Mouse (Mus musculus): ENCODE measurements at regions not wholly inside any gene's neighbourhood (a gene's known extent, or its start where the extent isn't known, plus 50 kb on each side); places are given as distances from the start of the nearest gene placed in this dataset.
A peak's percentile ranks its signal among the peaks of the same experiment; 100 is the strongest.

DNA sequence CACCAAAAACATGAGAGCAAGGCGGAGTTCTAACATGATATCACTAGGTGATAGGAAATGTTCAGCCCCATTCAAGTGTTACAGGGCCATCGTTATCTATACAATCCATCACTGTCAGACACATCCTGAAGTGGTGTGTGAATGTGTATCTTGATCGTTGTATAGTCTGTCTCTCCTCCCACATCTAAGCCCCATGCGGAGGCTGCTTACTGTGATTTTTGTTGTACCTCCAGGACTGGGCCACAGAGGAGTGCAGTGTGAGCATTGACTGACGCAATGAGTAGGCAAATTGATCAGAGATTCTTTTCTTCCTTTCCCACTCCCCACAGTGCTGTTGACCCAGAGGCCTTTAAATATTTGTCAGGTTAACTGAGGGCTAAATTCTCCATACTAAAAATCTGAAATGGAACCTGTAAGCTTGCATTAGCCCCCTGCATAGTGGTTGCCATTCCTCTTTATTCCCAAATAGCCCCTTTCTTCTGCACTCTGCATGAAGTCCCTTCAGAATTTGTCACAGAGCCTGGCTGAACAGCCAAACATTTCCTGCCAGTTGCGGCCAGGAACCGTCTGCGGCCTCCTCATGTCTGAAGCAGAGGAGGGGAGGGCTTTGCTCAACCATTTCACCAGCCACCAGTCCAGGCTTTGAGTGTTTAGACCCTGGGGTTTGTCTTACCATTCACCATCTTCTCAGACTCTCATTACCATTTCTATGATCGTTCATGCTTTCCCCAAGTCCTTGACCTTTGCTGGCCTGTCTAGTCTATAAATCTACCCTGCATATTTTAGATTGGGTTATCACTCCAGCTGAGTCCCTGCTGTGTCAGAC lies 119.3 kb downstream of the Ttc8 start:
- DNase-seq (ENCODE audit: low spot score in 2 of 2): no peak

GRCm38 (mm10) chr12:99041606-99042005 lies 121.2 kb downstream of the Ttc8 start:
- no peak for DNase-seq (ENCODE audit: low spot score in 2 of 2)

DNA sequence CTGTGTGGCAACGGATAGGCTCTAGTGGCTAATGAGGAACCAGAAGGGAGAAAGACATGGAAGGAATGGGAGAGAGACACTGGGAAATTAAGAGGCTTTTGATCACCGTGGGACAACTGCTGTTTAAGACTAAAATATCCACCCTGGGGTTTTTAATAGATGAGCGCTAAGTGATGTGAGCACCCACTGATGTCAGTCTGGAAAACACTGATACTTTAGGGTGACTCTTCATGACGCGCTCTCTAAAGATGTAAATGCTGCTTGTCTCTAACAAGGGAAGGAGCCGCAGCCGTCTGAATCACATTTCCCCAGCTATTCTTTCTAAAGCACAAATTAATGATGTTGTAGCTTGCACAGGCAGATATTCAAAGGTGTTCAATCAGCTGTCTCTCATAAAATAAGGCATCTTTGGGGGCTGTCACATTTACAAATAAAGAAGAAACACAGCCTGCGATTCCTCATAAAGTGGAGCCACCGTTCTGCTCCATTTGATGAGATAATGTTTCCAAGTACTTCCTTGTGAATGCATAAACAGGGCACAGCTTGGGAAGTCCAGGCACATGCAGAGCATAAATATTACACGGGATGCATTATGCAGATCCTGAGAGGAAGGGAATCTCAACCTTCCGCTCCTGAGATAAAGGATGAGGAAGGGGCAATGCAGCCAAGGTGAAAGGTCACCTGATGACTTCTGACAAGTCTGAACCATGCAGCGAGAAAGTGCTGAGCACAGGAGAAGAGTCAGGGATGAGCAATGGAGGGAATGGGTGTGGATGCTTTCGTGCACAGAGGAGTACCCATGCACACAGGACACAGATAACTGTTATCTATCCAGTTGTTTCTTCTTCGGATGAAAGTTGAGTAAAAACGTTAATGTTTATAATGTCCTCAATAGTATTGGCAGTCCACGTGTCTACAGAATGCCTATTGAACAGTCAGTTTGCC lies 122.8 kb downstream of the Ttc8 start:
- no peak for DNase-seq (ENCODE audit: low spot score in 2 of 2)

DNA sequence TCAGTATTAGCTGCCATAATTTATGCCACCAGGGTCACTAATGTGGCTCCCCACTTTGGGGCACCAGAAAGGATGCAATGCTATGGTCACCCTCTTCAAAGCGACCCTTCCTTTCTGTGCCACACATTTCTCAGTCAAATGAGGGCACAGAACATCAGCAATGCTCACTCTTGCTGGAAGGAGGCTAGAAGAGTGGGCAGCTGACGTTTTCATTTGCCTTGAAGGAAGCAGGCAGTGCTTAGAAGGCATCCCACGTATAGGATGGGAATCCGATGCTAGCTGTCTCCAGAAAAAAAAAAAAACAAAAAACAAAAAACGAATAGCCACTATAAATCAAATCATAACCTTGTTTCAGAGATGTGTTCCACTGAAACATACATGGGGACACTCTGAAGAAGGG lies 124.1 kb downstream of the Ttc8 start:
- DNase-seq (ENCODE audit: low spot score in 2 of 2): no peak

DNA sequence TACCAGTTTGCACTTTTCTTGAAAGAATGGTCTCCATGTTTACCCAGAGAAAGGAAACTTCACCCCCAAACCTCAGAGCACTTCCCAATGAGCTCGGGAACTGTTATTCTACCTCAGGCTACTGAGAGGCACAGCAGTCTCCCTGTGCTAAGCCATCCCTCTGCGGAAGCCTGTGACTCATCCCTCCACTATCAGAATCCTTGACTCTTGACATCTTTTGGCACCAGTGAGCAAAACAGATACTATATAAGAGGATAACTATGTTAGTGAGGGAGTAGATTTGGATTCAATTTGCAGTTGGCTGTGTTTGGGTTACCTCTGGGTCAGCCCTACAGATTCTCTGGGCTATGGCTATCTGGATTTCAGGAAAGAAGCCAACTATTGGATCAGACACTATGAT lies 130.1 kb downstream of the Ttc8 start:
- DNase-seq (ENCODE audit: low spot score in 2 of 2): no peak

DNA sequence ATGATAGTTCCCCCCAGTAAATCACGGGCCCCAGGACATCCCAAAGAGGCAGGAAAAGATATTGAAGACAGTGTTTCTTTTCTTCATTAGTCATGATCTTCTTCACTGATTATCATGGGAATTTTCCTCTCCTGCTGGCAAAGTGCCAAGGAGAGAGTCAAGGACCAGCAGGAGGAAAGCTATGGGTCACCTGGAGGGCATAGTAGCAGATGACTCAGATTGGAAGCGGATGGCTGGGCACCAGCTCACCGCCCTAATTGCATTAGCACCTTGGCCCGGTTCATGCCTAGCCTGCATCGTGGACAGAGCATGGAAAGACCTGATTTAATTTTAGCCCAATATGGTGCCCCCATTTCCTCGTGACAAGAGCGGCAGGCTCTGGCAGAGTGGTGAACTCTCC lies 132.2 kb downstream of the Ttc8 start:
- DNase-seq (ENCODE audit: low spot score in 2 of 2): no peak

- no peak for DNase-seq (ENCODE audit: low spot score in 2 of 2)
Observed at GRCm38 (mm10) chr12:99057521-99057920, 137.1 kb downstream of the Ttc8 start.

DNA sequence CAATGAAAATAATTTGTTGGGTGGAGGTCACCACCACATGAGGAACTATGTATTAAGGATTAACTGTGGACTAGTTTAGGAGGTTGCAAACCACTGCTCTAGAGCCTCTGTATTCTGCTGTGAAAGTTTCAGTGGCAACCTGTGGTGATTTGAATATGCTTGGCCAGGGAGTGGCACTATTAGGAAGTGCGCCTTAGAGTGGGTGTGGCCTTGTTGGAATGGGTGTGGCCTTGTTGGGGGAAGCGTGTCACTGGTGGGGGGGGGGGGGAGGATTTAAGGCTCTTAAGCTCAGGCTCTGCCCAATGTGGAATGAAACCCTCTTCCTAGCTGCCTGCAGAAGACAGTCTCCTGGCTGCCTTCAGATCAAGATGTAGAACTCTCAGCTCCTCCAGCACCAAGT lies 138.5 kb downstream of the Ttc8 start:
- DNase-seq (ENCODE audit: low spot score in 2 of 2): no peak

GRCm38 (mm10) chr12:99059491-99059890 lies 139.1 kb downstream of the Ttc8 start:
- no peak for DNase-seq (ENCODE audit: low spot score in 2 of 2)

GRCm38 (mm10) chr12:99060702-99061101 lies 140.3 kb downstream of the Ttc8 start:
- DNase-seq (ENCODE audit: low spot score in 2 of 2): no peak

- DNase-seq (ENCODE audit: low spot score in 2 of 2): no peak
Observed at GRCm38 (mm10) chr12:99063441-99063840, 143.1 kb downstream of the Ttc8 start.

DNA sequence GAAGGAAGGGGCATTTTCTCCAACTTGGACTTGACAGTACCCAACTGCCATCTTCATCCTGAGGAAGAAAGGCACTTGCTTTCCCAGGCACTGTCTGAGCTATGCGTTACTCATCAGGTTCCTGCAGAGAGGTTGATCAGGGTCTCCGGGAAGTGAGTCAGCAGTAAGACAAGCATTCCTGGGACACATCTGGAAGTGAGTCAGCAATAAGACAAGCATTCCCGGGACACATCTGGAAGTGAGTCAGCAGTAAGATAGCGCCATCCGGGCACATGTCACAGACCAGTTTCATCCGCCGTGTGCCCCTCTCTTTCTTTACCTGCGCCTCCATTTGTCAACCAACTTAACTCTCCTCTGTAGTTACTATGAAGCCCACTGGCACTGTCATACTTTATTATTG lies 143.5 kb downstream of the Ttc8 start:
- DNase-seq (ENCODE audit: low spot score in 2 of 2): no peak

GRCm38 (mm10) chr12:99067962-99068361 lies 147.6 kb downstream of the Ttc8 start:
- DNase-seq (ENCODE audit: low spot score in 2 of 2): no peak

DNA sequence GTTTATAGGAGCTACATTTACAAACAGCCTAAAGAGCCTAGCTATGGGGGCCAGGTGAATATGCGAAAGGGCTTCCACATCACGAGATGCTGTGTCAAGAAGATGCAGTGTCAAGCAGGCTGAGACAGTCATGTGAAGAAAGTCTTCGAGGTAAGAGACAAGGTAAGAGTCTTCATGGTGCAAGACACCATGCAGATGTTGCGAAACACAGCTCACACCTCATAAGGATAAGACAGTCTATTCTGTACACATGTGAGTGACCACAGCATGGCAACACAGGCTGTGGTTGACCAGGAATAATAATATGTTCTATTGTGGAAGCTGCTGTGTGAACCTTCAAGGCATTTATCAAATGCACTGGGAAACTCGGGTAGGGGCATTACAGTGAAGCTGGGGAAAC lies 153.4 kb downstream of the Ttc8 start:
- DNase-seq (ENCODE audit: low spot score in 2 of 2): no peak

DNA sequence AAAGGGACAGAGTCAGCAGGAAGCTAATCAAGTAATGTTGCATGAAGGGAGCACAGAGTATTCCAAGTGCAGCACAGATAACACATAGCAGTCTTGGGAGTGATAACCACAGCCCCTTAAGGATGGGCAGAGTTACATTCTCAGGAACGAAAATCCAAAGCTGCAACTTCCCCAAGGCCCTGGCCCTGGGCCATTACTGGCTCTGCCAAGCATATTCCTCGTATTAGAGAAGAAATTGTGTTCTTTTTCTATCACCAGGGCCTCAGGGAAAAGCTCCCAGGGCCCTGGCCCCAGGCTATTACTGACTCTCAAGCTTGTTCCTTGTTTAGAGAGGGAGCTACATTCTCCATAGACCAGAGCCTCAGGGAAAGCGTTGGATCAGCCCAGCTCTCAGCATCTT lies 157.0 kb downstream of the Ttc8 start:
- no peak for DNase-seq (ENCODE audit: low spot score in 2 of 2)

GRCm38 (mm10) chr12:99079873-99080272 lies 159.5 kb downstream of the Ttc8 start:
- DNase-seq (ENCODE audit: low spot score in 2 of 2): no peak

- DNase-seq (ENCODE audit: low spot score in 2 of 2): no peak
Observed at GRCm38 (mm10) chr12:99083616-99084015, 163.2 kb downstream of the Ttc8 start.

DNA sequence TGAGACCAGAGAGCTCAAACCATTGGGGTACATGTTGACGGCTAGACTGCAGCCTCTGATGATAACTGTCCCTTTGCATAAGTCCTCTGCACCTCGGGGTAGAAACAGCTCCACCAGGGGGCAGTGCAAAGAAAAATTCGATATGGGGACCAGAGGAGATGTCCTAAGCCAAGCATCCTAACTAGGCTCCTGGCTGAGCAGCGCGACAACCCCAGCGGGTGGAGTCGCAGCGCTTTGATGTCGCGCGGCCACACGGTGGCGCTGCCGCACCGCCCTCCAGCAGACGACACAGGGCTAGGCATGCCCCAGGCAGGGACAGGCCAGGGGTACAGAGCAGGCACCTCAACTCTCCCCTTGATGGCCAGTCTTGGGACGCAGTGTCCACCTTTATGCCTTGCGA lies 163.8 kb downstream of the Ttc8 start:
- peak; percentile 74 to 86 for DNase-seq (ENCODE audit: low spot score in 2 of 2)

DNA sequence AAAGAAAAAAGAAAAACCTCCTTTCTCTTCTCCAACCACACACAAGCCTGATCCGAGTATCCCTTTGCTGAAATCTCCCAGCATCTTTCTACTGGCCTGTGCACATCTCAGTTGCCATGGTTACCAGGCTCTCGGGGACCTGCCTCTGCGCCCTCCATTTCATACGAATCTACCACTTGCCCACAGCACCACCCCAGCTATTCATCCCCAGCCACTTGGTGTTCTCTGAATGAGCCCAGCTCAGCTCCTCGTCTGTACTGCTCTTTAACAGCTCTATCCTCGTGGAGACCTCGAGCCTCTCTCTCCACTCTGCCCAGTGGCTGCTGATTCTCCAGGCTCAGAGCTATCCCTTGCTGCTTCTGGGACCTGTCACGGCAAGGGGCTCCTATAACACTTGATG lies 166.9 kb downstream of the Ttc8 start:
- no peak for DNase-seq (ENCODE audit: low spot score in 2 of 2)

GRCm38 (mm10) chr12:99091770-99092169 lies 171.4 kb downstream of the Ttc8 start:
- no peak for DNase-seq (ENCODE audit: low spot score in 2 of 2)

DNA sequence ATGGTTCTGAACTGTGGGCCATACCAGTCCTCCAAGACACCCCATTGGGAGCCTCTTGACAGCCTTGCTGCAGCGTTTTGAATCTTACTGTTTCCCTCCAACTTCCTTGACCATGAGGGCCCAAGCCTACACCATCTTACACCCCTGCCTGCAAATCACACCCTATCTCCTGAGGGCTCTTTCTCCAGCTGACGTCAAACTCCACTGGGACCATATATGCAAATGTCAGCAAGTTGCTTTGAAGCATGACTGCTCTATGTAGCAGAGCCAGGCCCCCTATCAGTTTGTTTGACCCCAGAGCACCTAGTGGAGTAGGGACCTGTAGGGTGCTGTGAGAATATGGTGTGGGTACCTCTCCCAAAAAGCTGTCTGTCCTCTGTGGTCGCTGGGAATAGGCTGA lies 172.8 kb downstream of the Ttc8 start:
- no peak for DNase-seq (ENCODE audit: low spot score in 2 of 2)

- no peak for DNase-seq (ENCODE audit: low spot score in 2 of 2)
Observed at GRCm38 (mm10) chr12:99093989-99094388, 173.6 kb downstream of the Ttc8 start.
